Mouse (Mus musculus) hindbrain, embryonic 14.5 days (tissue): ENCODE results near the gene Trappc3l. TPM values are rescaled to one million over a fixed set of nuclear protein-coding genes. Genes with fewer than 3 reads are reported as not detected.

Experiments
- ATAC-seq: fragments of 200-750 bp; cut with Nextera tagmentation; 2 replicates; pipeline ENCODE4 v1.8.0; 2017; ENCODE audit warnings: moderate number of reproducible peaks, mild to moderate bottlenecking, moderate TSS enrichment, moderate library complexity; ENCODE audit not compliant: low FRiP score
- DNase-seq: peaks from one replicate; pipeline ENCODE4 v3.0.0-alpha.2; 2015; ENCODE audit warnings: low spot score
- H3K27ac ChIP-seq: fragments of 300-500 bp; sonication (generic); 2 replicates; pipeline ENCODE4 v1.5.1; 2014; ENCODE audit warnings: mild to moderate bottlenecking, moderate library complexity
- H3K27me3 ChIP-seq: fragments of 300-500 bp; sonication (generic); 2 replicates; pipeline ENCODE4 v1.6.1; 2014; ENCODE audit warnings: mild to moderate bottlenecking, low read length, mixed read lengths; ENCODE audit not compliant: control insufficient read depth, insufficient read depth
- H3K36me3 ChIP-seq: fragments of 300-500 bp; sonication (generic); replicated peaks from 2 replicates; pipeline ENCODE4 v1.6.1; 2014; ENCODE audit not compliant: control insufficient read depth, insufficient read depth
- H3K4me1 ChIP-seq: fragments of 300-500 bp; sonication (generic); replicated peaks from 2 replicates; pipeline ENCODE4 v1.6.1; 2014; ENCODE audit warnings: antibody characterized with exemption, low read length, mixed read lengths; ENCODE audit not compliant: control insufficient read depth, insufficient read depth
- H3K4me2 ChIP-seq: fragments of 300-500 bp; sonication (generic); replicated peaks from 2 replicates; pipeline ENCODE4 v1.6.1; 2014; ENCODE audit warnings: mild to moderate bottlenecking, moderate library complexity
- H3K4me3 ChIP-seq: fragments of 300-500 bp; sonication (generic); replicated peaks from 2 replicates; pipeline ENCODE4 v1.5.1; 2014; ENCODE audit warnings: mild to moderate bottlenecking, low read length
- H3K9ac ChIP-seq: fragments of 300-500 bp; sonication (generic); 2 replicates; pipeline ENCODE4 v1.6.1; 2014
- H3K9me3 ChIP-seq: fragments of 300-500 bp; sonication (generic); 2 replicates; pipeline ENCODE4 v1.6.1; 2016; ENCODE audit warnings: low read length; ENCODE audit not compliant: control insufficient read depth
- WGBS: fragments of 180-500 bp; shearing (Covaris S2); extraction: QIAGEN DNeasy Blood & Tissue Kit; methylation state at CpG from one replicate; pipeline ENCODE4 v1.1.7; 2014; 5-methylcytosine and 5-hydroxymethylcytosine counted together
- polyA plus RNA-seq: library from polyadenylated mRNA; unstranded; fragments of >200 nt; fragmentation: Nextera tagmentation; extraction: Ambion mirVana; gene quantifications from 2 replicates; pipeline ENCODE4 v1.2.1, GENCODE M21; 2014

Trappc3l gene
- polyA plus RNA-seq, 1 experiment from 2014 or later = not detected

DNA sequence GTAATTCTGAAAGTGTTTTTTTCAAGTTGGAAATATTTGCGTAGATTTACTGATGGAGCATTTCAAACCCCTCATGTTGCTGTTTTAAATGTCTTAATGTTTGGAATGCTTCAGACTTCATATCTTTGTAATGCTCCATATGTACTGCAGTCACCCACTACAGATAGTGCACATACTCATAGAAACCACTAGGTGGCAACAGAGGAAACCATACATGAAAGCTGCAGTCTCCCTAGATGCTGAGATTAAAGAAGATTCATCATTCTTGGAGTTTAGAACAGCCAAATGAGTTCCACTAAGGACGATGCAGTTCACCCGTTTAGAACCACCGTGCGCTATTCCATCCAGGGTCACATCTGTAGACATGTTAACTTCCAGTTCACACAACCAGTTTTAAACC lies 810 bp upstream of the Trappc3l start:
- H3K27ac ChIP-seq = no peak overlapping the region
- no peak overlapping the region for H3K4me2 ChIP-seq
- H3K4me3 ChIP-seq = no peak overlapping the region
- no peaks in the 10 kb centered on the region; the same call in 1 of the 2 replicates for H3K4me1 ChIP-seq
- DNase-seq (peak; percentile 77), ATAC-seq (peak; percentile 86)
- WGBS = 24% methylated on average over 5 of the region's 5 CpGs
- H3K27me3 ChIP-seq = no peaks in the 10 kb centered on the region
- H3K9me3 ChIP-seq = no peaks in the 10 kb centered on the region
- H3K9ac ChIP-seq = no peak overlapping the region
- H3K36me3 ChIP-seq = no peaks in the 10 kb centered on the region

DNA sequence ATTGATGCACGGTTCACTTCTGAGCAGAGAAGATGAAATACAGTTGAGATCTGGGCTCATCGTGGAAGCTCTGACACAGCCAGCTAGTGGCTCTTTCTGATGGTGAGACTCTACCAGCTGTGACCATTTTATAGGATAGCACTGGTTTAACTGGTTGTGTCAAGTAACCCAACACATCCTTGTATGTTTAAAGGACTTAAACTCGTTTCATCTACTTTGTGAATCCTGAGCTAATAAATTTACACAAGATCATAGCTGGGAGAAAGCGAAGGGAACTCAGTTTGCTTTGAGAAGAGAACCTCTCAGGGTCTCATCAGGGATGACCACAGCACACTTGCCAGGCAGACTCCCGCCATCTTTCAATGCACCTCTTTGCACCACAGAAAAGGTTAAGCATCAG lies 6.8 kb downstream of the Trappc3l start, which contains the start of gene Calhm4:
Calhm4 (minus strand) TSS at position 101 of the 400 bp plus-strand sequence.
- 92% methylated on average over 5 of the region's 5 CpGs for WGBS
- H3K36me3 ChIP-seq = no peaks in the 10 kb centered on the region
- H3K9me3 ChIP-seq = no peaks in the 10 kb centered on the region
- no peak within 1 kb of the TSS for H3K4me2 ChIP-seq
- no peaks in the 10 kb centered on the region for H3K27me3 ChIP-seq
- H3K27ac ChIP-seq = no peak within 1 kb of the TSS
- no peak within 1 kb of the TSS for H3K4me3 ChIP-seq
- ATAC-seq (no peak), DNase-seq (no peak)
- no peak within 1 kb of the TSS for H3K9ac ChIP-seq
- no peaks in the 10 kb centered on the region for H3K4me1 ChIP-seq

DNA sequence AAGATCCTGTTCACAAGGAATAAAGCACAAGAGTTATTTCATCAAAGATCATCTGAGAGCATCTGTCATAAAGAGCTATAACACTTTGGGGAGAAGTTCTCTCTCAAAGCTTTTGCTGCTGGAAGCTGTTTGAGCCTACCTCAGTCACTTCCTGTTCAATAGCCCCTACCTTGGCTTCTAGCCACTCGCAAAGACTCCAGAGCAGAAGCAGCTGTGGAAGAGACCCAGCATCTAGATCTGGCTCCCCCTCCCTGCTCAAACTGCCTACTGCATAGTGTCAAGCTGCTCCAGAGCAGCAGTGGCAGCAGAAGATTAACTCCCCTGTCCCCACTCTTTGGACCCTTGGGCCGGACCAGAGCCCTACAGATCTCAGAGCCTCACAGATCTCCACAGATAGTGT lies 16.6 kb downstream of the Trappc3l start:
- DNase-seq = no peak
- WGBS = 95% methylated on average over 2 of the region's 2 CpGs
- H3K36me3 ChIP-seq = no peaks in the 10 kb centered on the region
- no peak overlapping the region for H3K9ac ChIP-seq
- H3K27ac ChIP-seq = no peak overlapping the region
- no peaks in the 10 kb centered on the region for H3K27me3 ChIP-seq
- no peak overlapping the region for H3K4me2 ChIP-seq
- no peaks in the 10 kb centered on the region for H3K4me1 ChIP-seq
- ATAC-seq = no peak
- H3K4me3 ChIP-seq = no peak overlapping the region
- H3K9me3 ChIP-seq = no peaks in the 10 kb centered on the region

- Histone ChIP-seq H3K4me3 (no peak overlapping the region), H3K9me3 (no peaks in the 10 kb centered on the region), H3K36me3 (no peaks in the 10 kb centered on the region), H3K4me1 (no peaks in the 10 kb centered on the region), H3K4me2 (no peak overlapping the region), H3K27me3 (no peaks in the 10 kb centered on the region), H3K27ac (no peak overlapping the region), H3K9ac (no peak overlapping the region)
- WGBS = 64% methylated on average over 3 of the region's 3 CpGs
- no peak for DNase-seq
- no peak for ATAC-seq
Measured at GRCm38 (mm10) chr10:34066591-34066990, 29.2 kb downstream of the Trappc3l start.

DNA sequence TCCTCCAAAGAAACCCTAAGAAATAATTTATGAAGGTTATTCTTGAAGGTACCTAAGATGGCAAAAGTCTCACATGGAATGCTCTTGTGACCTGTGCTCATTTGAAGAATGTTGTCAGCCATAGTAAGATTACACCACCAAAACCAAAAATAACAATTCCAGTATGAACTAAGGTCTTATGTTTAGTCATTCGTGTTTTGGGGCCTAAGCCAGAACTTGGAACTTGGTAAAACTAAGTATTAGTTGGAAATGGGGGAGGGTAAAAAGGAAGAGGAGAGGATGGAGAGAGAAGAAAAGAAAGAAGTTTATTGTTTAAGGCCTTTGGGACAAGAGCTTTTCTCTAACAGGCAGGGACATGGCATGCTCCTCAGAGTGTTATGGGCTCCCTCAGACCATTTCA lies 32.2 kb downstream of the Trappc3l start:
- ATAC-seq = no peak
- no peak overlapping the region for H3K9ac ChIP-seq
- 69% methylated on average over 1 of the region's 1 CpGs for WGBS
- no peaks in the 10 kb centered on the region for H3K36me3 ChIP-seq
- no peaks in the 10 kb centered on the region for H3K27me3 ChIP-seq
- H3K4me3 ChIP-seq = no peak overlapping the region
- no peak overlapping the region for H3K4me2 ChIP-seq
- no peak overlapping the region for H3K27ac ChIP-seq
- DNase-seq = no peak
- H3K4me1 ChIP-seq = no peaks in the 10 kb centered on the region
- no peaks in the 10 kb centered on the region for H3K9me3 ChIP-seq

DNA sequence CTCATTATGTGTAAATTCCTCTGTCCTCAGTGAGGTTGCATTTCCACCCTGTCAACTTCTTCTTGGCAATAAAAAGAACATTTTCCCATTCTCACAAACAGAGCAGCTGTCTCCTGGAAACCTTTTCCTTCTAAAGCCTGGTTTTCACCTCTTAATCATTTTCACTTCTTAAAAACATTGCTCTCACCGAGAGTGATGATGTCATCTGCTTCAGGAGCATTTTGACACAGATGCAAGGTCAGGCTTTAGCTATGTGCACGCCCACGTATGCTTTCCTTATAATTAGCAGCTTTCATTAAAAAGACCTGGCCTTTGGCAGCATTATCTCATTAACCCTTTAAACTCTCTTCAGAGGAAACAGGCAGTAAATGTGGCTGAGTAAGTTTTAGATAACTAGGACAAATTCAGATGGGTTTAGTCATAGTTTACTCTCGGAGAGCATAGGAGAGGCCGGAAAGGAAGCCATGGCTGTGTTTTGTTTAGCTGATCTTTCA lies 33.6 kb downstream of the Trappc3l start:
- no peaks in the 10 kb centered on the region for H3K4me1 ChIP-seq
- no peaks in the 10 kb centered on the region for H3K27me3 ChIP-seq
- DNase-seq = no peak
- no peak overlapping the region for H3K4me2 ChIP-seq
- no peak overlapping the region for H3K4me3 ChIP-seq
- WGBS = 63% methylated on average over 5 of the region's 5 CpGs
- H3K9me3 ChIP-seq = no peaks in the 10 kb centered on the region
- H3K27ac ChIP-seq = no peak overlapping the region
- no peaks in the 10 kb centered on the region for H3K36me3 ChIP-seq
- H3K9ac ChIP-seq = no peak overlapping the region
- no peak for ATAC-seq

DNA sequence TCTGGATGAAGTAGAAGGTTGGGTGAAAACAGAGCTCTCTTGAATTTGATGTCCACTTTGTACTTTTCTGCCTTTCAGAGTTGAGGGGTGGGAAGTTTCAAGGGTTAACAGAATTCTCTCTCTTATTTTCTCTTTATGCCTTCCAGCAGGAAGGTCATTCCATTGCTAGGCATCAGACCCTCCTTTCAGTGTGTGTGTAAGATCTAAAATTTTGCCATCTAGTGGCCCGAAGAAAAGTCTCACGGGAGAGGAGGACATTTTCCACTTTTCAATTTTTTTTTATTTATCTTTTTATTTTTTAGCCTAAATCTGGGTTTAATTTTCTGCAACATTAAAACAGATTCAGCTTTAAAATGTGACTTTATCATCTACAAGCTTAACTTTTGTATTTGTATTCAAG lies 34.3 kb downstream of the Trappc3l start:
- no peak overlapping the region for H3K4me2 ChIP-seq
- WGBS = 75% methylated on average over 2 of the region's 2 CpGs
- no peaks in the 10 kb centered on the region for H3K36me3 ChIP-seq
- no peak overlapping the region for H3K9ac ChIP-seq
- ATAC-seq (no peak), DNase-seq (no peak)
- no peak overlapping the region for H3K4me3 ChIP-seq
- no peaks in the 10 kb centered on the region for H3K4me1 ChIP-seq
- no peak overlapping the region for H3K27ac ChIP-seq
- H3K27me3 ChIP-seq = no peaks in the 10 kb centered on the region
- H3K9me3 ChIP-seq = no peaks in the 10 kb centered on the region

DNA sequence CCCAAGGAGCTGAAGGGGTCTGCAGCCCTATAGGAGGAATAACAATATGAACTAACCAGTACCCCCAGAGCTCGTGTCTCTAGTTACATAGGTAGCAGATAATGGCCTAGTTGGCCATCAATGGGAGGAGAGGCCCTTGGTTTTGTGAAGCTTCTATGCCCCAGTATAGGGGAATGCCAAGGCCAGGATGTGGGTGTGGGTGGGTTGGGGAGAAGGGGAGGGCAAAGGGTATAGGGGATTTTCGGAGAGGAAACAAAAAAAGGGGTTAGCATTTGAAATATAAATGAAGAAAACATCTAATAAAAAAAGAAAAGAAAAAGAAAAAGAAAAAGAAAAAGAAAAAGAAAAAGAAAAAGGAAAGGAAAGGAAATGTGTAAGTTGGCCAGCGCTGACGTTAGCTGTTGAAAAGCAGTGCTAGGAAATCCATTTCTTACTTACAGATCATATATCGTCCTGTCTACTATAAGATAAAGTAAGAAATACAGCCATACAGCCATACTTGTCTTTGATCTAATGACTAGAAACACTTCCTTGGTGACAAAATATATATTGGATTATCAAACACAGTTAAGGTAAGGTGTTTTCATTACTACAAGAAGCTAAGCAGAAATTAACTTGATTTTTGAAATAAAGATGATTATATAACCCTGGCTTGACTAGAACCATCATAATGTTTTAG lies 37.3 kb downstream of the Trappc3l start:
- 91% methylated on average over 5 of the region's 5 CpGs for WGBS

DNA sequence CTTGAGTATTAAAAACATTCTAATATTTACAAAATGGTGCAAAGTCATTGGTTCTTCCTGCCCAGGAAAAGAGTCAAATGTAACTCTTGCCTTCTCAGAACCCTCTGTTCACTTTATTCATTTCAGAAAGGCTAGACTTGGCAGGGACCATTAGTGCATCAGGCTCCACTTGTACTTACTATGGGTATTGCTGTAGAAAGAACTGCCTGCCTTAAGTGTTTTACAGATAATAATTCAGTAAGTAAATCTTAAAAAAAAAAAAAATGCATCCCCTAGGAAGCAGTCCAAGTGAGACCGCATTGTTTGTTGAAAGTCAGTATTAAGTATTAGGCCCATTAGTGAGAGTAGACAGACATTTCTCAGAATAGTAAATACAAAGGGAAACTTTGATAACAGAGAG lies 49.1 kb downstream of the Trappc3l start:
- ATAC-seq = no peak
- H3K9ac ChIP-seq = no peak overlapping the region
- no peak overlapping the region for H3K27ac ChIP-seq
- H3K4me2 ChIP-seq = no peak overlapping the region
- no peaks in the 10 kb centered on the region for H3K9me3 ChIP-seq
- H3K4me3 ChIP-seq = no peak overlapping the region
- no peaks in the 10 kb centered on the region for H3K36me3 ChIP-seq
- DNase-seq = no peak
- H3K4me1 ChIP-seq = no peaks in the 10 kb centered on the region
- no peaks in the 10 kb centered on the region for H3K27me3 ChIP-seq
- WGBS = 95% methylated on average over 1 of the region's 1 CpGs

More for the DNA sequence above, 37.3 kb downstream of the Trappc3l start:
- H3K4me2 ChIP-seq = no peak overlapping the region
- H3K4me3 ChIP-seq = no peak overlapping the region
- H3K9ac ChIP-seq = no peak overlapping the region
- H3K9me3 ChIP-seq = no peaks in the 10 kb centered on the region
- H3K27me3 ChIP-seq = no peaks in the 10 kb centered on the region
- H3K27ac ChIP-seq = no peak overlapping the region
- no peak for ATAC-seq
- H3K36me3 ChIP-seq = no peaks in the 10 kb centered on the region
- no peaks in the 10 kb centered on the region for H3K4me1 ChIP-seq
- DNase-seq = no peak

- no peaks in the 10 kb centered on the region for H3K9me3 ChIP-seq
- 94% methylated on average over 2 of the region's 2 CpGs for WGBS
- no peaks in the 10 kb centered on the region for H3K27me3 ChIP-seq
- H3K4me1 ChIP-seq = no peaks in the 10 kb centered on the region
- H3K9ac ChIP-seq = no peak overlapping the region
- H3K27ac ChIP-seq = no peak overlapping the region
- no peak overlapping the region for H3K4me2 ChIP-seq
- ATAC-seq (no peak), DNase-seq (no peak)
- no peaks in the 10 kb centered on the region for H3K36me3 ChIP-seq
- H3K4me3 ChIP-seq = no peak overlapping the region
Measured at GRCm38 (mm10) chr10:34088515-34088914, 51.1 kb downstream of the Trappc3l start.
